Mouse (Mus musculus): ENCODE data around the gene Ly6g6f. TPM values are rescaled to one million over a fixed set of nuclear protein-coding genes. Genes with fewer than 3 reads are reported as not detected.

The Ly6g6f gene
- total and polyA plus RNA-seq, 3 experiments: 0.88 to 3.0 TPM; not detected in 1

DNA sequence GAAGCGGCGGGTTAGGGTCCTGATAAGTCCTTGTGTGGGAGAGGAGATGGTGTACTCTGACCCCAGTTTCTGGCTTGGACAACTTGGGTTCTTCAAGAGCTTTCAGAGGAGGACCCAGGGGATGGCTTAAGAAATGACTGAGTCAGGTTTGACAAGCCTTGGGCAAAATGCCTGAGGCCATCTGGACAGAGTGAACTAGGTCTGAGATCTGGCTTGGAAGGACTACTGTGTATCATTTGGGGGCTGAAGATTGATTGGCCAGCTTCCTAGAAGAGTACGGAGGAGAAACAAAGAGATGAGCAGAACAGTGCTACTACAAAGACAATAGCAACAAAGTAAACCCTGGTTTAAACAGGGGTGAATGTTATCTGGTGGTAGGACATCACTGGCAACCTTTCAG, 21.9 kb downstream of the Ly6g6f start:
- TF ChIP-seq POLR2A (IDR thresholded peaks at IDR 0.05; ENCODE audit: control insufficient read depth in 1 of 2, insufficient read depth in 1 of 2, low read depth in 1 of 2, low read length in 2 of 2, poor library complexity in 1 of 2) (no peak), MYC (IDR thresholded peaks at IDR 0.05; ENCODE audit: low read depth, low read length) (no peak)
- H3K4me3 ChIP-seq (ENCODE audit: control insufficient read depth in 1 of 2, insufficient read depth in 1 of 2, low read depth in 2 of 2, low read length in 2 of 2): no peak overlapping the region
- H3K27me3 ChIP-seq (ENCODE audit: control insufficient read depth in 1 of 2, insufficient read depth in 2 of 2, low read length in 2 of 2): no peaks in the 10 kb centered on the region
- DNase-seq (ENCODE audit: low read depth, low spot score): no peak
- H3K36me3 ChIP-seq (ENCODE audit: control insufficient read depth in 1 of 2, insufficient read depth in 2 of 2, low read length in 2 of 2): peaks cover 0 to 1% of the 10 kb centered on the region in 2 experiments; a peak in 2 of 4 replicates
- H3K9ac ChIP-seq (ENCODE audit: control insufficient read depth, low read depth, low read length, poor library complexity, severe bottlenecking): no peak overlapping the region
- peaks cover 0 to 8% of the 10 kb centered on the region in 2 experiments; a peak in 3 of 4 replicates for H3K4me1 ChIP-seq (ENCODE audit: control insufficient read depth in 1 of 2, insufficient read depth in 2 of 2, low read length in 2 of 2)
- no peaks in the 10 kb centered on the region for H3K9me3 ChIP-seq (replicated peaks; ENCODE audit: insufficient read depth, low read length)
- no peak overlapping the region for H3K27ac ChIP-seq (ENCODE audit: control insufficient read depth, low read depth, low read length)
- no peaks in the 10 kb centered on the region for H3K79me2 ChIP-seq (ENCODE audit: control insufficient read depth, insufficient read depth, low read length, poor library complexity)

DNA sequence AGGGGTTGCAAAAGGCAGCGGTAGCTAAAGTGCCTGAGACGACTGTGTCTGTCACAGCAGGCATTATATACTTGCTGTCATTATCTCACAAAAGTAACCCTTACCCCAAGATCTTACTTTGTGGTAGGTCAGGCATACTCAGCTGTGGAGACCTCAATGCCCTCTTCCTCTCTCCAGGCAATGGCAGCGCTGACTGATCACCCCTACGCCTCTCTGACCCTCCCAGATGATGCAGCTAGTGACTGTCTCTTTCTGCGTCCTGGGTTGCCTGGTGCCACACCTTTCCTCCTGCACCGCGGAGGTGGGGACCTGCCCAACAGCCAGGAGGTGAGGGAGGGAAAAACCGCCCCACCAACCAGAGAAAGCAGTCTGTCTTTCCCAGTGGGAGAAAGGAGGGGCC, 24.1 kb downstream of the Ly6g6f start:
- DNase-seq (ENCODE audit: low read depth, low spot score): no peak
- Histone ChIP-seq H3K9me3 (replicated peaks; ENCODE audit: insufficient read depth, low read length) (no peaks in the 10 kb centered on the region), H3K27ac (ENCODE audit: control insufficient read depth, low read depth, low read length) (no peak overlapping the region), H3K79me2 (ENCODE audit: control insufficient read depth, insufficient read depth, low read length, poor library complexity) (no peaks in the 10 kb centered on the region), H3K4me1 (ENCODE audit: control insufficient read depth in 1 of 2, insufficient read depth in 2 of 2, low read length in 2 of 2) (no peaks in the 10 kb centered on the region; a peak in 1 of 4 replicates), H3K9ac (ENCODE audit: control insufficient read depth, low read depth, low read length, poor library complexity, severe bottlenecking) (no peak overlapping the region), H3K27me3 (ENCODE audit: control insufficient read depth in 1 of 2, insufficient read depth in 2 of 2, low read length in 2 of 2) (no peaks in the 10 kb centered on the region), H3K36me3 (ENCODE audit: control insufficient read depth in 1 of 2, insufficient read depth in 2 of 2, low read length in 2 of 2) (peaks cover 5 to 8% of the 10 kb centered on the region in 2 experiments), H3K4me3 (ENCODE audit: control insufficient read depth in 1 of 2, insufficient read depth in 1 of 2, low read depth in 2 of 2, low read length in 2 of 2) (no peak overlapping the region)
- TF ChIP-seq ZMIZ1 (IDR thresholded peaks at IDR 0.05; ENCODE audit: low read depth, low read length): no peak
- no peak for TF ChIP-seq GABPA (IDR thresholded peaks at IDR 0.05; ENCODE audit: low read depth, low read length)

DNA sequence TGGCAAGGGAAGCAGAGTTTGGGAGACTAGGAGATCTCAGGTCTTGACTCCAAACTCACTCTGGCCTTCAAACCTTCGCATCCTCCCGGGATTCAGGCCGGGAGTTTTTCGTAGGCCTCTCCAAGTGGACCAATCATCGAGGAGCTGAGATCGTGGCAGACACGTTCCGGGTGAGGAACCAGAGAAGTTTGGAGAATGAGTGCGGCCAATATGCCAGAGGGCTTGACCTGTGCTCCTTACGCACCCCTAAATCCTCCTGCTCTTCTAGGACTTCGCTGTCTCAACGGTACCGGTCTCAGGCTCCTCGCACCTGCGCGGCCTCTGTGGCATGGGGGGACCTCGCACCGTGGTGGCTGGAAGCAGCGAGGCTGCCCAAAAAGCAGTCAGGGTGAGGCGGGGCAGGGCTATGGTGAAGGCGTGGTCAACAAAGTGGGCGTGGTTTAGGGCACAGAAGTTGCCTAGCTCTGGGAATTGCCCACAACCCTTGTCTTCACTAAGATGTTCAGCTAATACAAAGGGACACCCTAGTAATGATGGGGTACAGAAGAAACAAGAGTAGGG, 24.6 kb downstream of the Ly6g6f start:
- no peaks in the 10 kb centered on the region for H3K79me2 ChIP-seq (ENCODE audit: control insufficient read depth, insufficient read depth, low read length, poor library complexity)
- TF ChIP-seq POLR2AphosphoS2 (IDR thresholded peaks at IDR 0.05; ENCODE audit: low read length) (no peak), NRF1 (IDR thresholded peaks at IDR 0.05; ENCODE audit: insufficient read depth, low read depth, low read length, poor library complexity, severe bottlenecking) (no peak), UBTF (IDR thresholded peaks at IDR 0.05; ENCODE audit: borderline replicate concordance, insufficient read depth, low read depth, low read length) (no peak), TBP (IDR thresholded peaks at IDR 0.05; ENCODE audit: low read depth, low read length) (no peak), USF2 (IDR thresholded peaks at IDR 0.05; ENCODE audit: borderline replicate concordance in 1 of 2, insufficient read depth in 1 of 2, low read depth in 1 of 2, low read length in 2 of 2) (no peak), EP300 (IDR thresholded peaks at IDR 0.05; ENCODE audit: low read depth in 1 of 2, low read length in 2 of 2) (no peak), ZNF384 (IDR thresholded peaks at IDR 0.05; ENCODE audit: low read depth, low read length) (no peak), POLR2AphosphoS5 (IDR thresholded peaks at IDR 0.05; ENCODE audit: borderline replicate concordance, low read depth, low read length) (no peak), JUND (IDR thresholded peaks at IDR 0.05; ENCODE audit: low read depth, low read length) (no peak), MEF2A (IDR thresholded peaks at IDR 0.05; ENCODE audit: extremely low read depth, insufficient replicate concordance, low read depth, low read length, poor library complexity, severe bottlenecking) (no peak), ZMIZ1 (IDR thresholded peaks at IDR 0.05; ENCODE audit: low read depth, low read length) (no peak)
- no peaks in the 10 kb centered on the region for H3K9me3 ChIP-seq (replicated peaks; ENCODE audit: insufficient read depth, low read length)
- H3K27me3 ChIP-seq (ENCODE audit: control insufficient read depth in 1 of 2, insufficient read depth in 2 of 2, low read length in 2 of 2): no peaks in the 10 kb centered on the region
- H3K4me1 ChIP-seq (ENCODE audit: control insufficient read depth in 1 of 2, insufficient read depth in 2 of 2, low read length in 2 of 2): no peaks in the 10 kb centered on the region; a peak in 1 of 4 replicates
- DNase-seq (ENCODE audit: low read depth, low spot score): no peak
- H3K36me3 ChIP-seq (ENCODE audit: control insufficient read depth in 1 of 2, insufficient read depth in 2 of 2, low read length in 2 of 2): peaks cover 6 to 8% of the 10 kb centered on the region in 2 experiments
- no peak overlapping the region for H3K27ac ChIP-seq (ENCODE audit: control insufficient read depth, low read depth, low read length)
- no peak overlapping the region for H3K9ac ChIP-seq (ENCODE audit: control insufficient read depth, low read depth, low read length, poor library complexity, severe bottlenecking)
- H3K4me3 ChIP-seq (ENCODE audit: control insufficient read depth in 1 of 2, insufficient read depth in 1 of 2, low read depth in 2 of 2, low read length in 2 of 2): no peak overlapping the region
